Mouse (Mus musculus) heart, embryonic 16.5 days (tissue): Measurements from ENCODE around the gene Nploc4. TPM values are rescaled to one million over a fixed set of nuclear protein-coding genes. Genes with fewer than 3 reads are reported as not detected.
A peak's percentile ranks its signal among the peaks of the same experiment; 100 is the strongest.

Experiments used
- ATAC-seq: fragments of 200-750 bp; cut with Nextera tagmentation; replicated peaks from 2 replicates; pipeline ENCODE4 v1.8.0; 2017; ENCODE audit warnings: moderate number of reproducible peaks; ENCODE audit not compliant: insufficient read depth, low FRiP score; ENCODE audit errors: extremely low read depth
- H3K27ac ChIP-seq: fragments of 300-500 bp; sonication (generic); 2 replicates; pipeline ENCODE4 v1.5.1; 2014; ENCODE audit warnings: mild to moderate bottlenecking, low read length, control low read depth, moderate library complexity
- H3K27me3 ChIP-seq: fragments of 300-500 bp; sonication (generic); 2 replicates; pipeline ENCODE4 v1.6.1; 2014; ENCODE audit warnings: low read length, mixed read lengths; ENCODE audit not compliant: control insufficient read depth, insufficient read depth
- H3K36me3 ChIP-seq: fragments of 300-500 bp; sonication (generic); 2 replicates; pipeline ENCODE4 v1.6.1; 2014; ENCODE audit not compliant: control insufficient read depth, insufficient read depth
- H3K4me1 ChIP-seq: fragments of 300-500 bp; sonication (generic); 2 replicates; pipeline ENCODE4 v1.6.1; 2014; ENCODE audit warnings: low read length, mixed read lengths; ENCODE audit not compliant: control insufficient read depth, insufficient read depth
- H3K4me2 ChIP-seq: fragments of 300-500 bp; sonication (generic); 2 replicates; pipeline ENCODE4 v1.6.1; 2014; ENCODE audit warnings: low read depth, mild to moderate bottlenecking, control low read depth, low read length
- H3K4me3 ChIP-seq: fragments of 300-500 bp; sonication (generic); 2 replicates; pipeline ENCODE4 v1.5.1; 2014; ENCODE audit warnings: mild to moderate bottlenecking, control low read depth, low read length
- H3K9ac ChIP-seq: fragments of 300-500 bp; sonication (generic); 2 replicates; pipeline ENCODE4 v1.6.1; 2014; ENCODE audit warnings: low read length, control low read depth
- H3K9me3 ChIP-seq: fragments of 300-500 bp; sonication (generic); replicated peaks from 2 replicates; pipeline ENCODE4 v1.6.1; 2016; ENCODE audit warnings: low read length; ENCODE audit not compliant: control insufficient read depth
- WGBS: fragments of 180-500 bp; shearing (Covaris S2); extraction: QIAGEN DNeasy Blood & Tissue Kit; methylation state at CpG from one replicate; pipeline ENCODE4 v1.1.7; 2014; 5-methylcytosine and 5-hydroxymethylcytosine counted together
- polyA plus RNA-seq: library from polyadenylated mRNA; unstranded; fragments of >200 nt; fragmentation: Nextera tagmentation; extraction: Ambion mirVana; gene quantifications from 2 replicates; pipeline ENCODE4 v1.2.1, GENCODE M21; 2015

Gene Nploc4
- polyA plus RNA-seq, 1 experiment from 2014 or later, result 26.7 TPM

- Histone ChIP-seq H3K27ac (no peak overlapping the region), H3K36me3 (no peaks in the 10 kb centered on the region), H3K4me3 (no peak overlapping the region), H3K9ac (no peak overlapping the region), H3K9me3 (no peaks in the 10 kb centered on the region), H3K27me3 (no peaks in the 10 kb centered on the region), H3K4me2 (no peak overlapping the region), H3K4me1 (peaks cover 23% of the 10 kb centered on the region)
- 82% methylated on average over 5 of the region's 5 CpGs for WGBS
- ATAC-seq, result no peak
Measured at GRCm38 (mm10) chr11:120360755-120361154, 76.8 kb downstream of the Nploc4 start.

- ATAC-seq, result 0 out of 2 replicates have a peak, but pooled peaks have one; percentile 4
Measured at GRCm38 (mm10) chr11:120360062-120360461, 77.4 kb downstream of the Nploc4 start.

GRCm38 (mm10) chr11:120359391-120359790 lies 78.1 kb downstream of the Nploc4 start:
- Histone ChIP-seq H3K4me3 (no peak overlapping the region), H3K27me3 (no peaks in the 10 kb centered on the region), H3K9ac (no peak overlapping the region), H3K36me3 (no peaks in the 10 kb centered on the region), H3K27ac (no peak overlapping the region), H3K9me3 (no peaks in the 10 kb centered on the region), H3K4me2 (no peak overlapping the region), H3K4me1 (peaks cover 27% of the 10 kb centered on the region)
- ATAC-seq, result no peak
- WGBS, result 73% methylated on average over 6 of the region's 6 CpGs

More at GRCm38 (mm10) chr11:120360062-120360461, 77.4 kb downstream of the Nploc4 start:
- WGBS, result 32% methylated on average over 8 of the region's 8 CpGs
- no peaks in the 10 kb centered on the region for H3K9me3 ChIP-seq
- no peak overlapping the region for H3K9ac ChIP-seq
- H3K27ac ChIP-seq, result no peak overlapping the region
- no peaks in the 10 kb centered on the region for H3K36me3 ChIP-seq
- no peaks in the 10 kb centered on the region for H3K27me3 ChIP-seq
- H3K4me1 ChIP-seq, result peaks cover 25% of the 10 kb centered on the region
- no peak overlapping the region for H3K4me2 ChIP-seq
- no peak overlapping the region for H3K4me3 ChIP-seq

GRCm38 (mm10) chr11:120357791-120358401 lies 79.6 kb downstream of the Nploc4 start:
- WGBS, result 16% methylated on average over 10 of the region's 10 CpGs
- ATAC-seq, result peak; percentile 24; the same call in 1 of the 2 replicates
- Histone ChIP-seq H3K36me3 (no peaks in the 10 kb centered on the region), H3K27ac (peak overlapping the region; percentile 40), H3K9ac (peak overlapping the region; percentile 12; the same call in 1 of the 2 replicates), H3K4me1 (peaks cover 39% of the 10 kb centered on the region), H3K4me3 (no peak overlapping the region), H3K27me3 (no peaks in the 10 kb centered on the region), H3K4me2 (no peak overlapping the region; the same call in 1 of the 2 replicates), H3K9me3 (no peaks in the 10 kb centered on the region)

GRCm38 (mm10) chr11:120356900-120357299 lies 80.6 kb downstream of the Nploc4 start:
- ATAC-seq, result no peak
- no peak overlapping the region for H3K4me3 ChIP-seq
- no peak overlapping the region for H3K4me2 ChIP-seq
- no peak overlapping the region for H3K27ac ChIP-seq
- H3K36me3 ChIP-seq, result no peaks in the 10 kb centered on the region
- H3K9me3 ChIP-seq, result no peaks in the 10 kb centered on the region
- peaks cover 48% of the 10 kb centered on the region for H3K4me1 ChIP-seq
- no peak overlapping the region for H3K9ac ChIP-seq
- no peaks in the 10 kb centered on the region for H3K27me3 ChIP-seq
- 90% methylated on average over 4 of the region's 4 CpGs for WGBS

- WGBS, result 78% methylated on average over 15 of the region's 15 CpGs
- H3K27me3 ChIP-seq, result no peaks in the 10 kb centered on the region
- no peaks in the 10 kb centered on the region for H3K36me3 ChIP-seq
- no peak overlapping the region for H3K27ac ChIP-seq
- no peak overlapping the region for H3K4me3 ChIP-seq
- H3K9ac ChIP-seq, result no peak overlapping the region
- H3K4me2 ChIP-seq, result no peak overlapping the region
- H3K9me3 ChIP-seq, result no peaks in the 10 kb centered on the region
- peaks cover 53% of the 10 kb centered on the region for H3K4me1 ChIP-seq
- ATAC-seq, result no peak
Measured at GRCm38 (mm10) chr11:120356319-120356840, 81.1 kb downstream of the Nploc4 start.

GRCm38 (mm10) chr11:120355277-120356039 lies 82.0 kb downstream of the Nploc4 start:
- no peaks in the 10 kb centered on the region for H3K27me3 ChIP-seq
- H3K27ac ChIP-seq, result peak overlapping the region; percentile 56
- no peak overlapping the region for H3K4me3 ChIP-seq
- H3K9ac ChIP-seq, result no peak overlapping the region
- ATAC-seq, result no peak
- no peaks in the 10 kb centered on the region for H3K9me3 ChIP-seq
- 46% methylated on average over 5 of the region's 5 CpGs for WGBS
- peaks cover 60% of the 10 kb centered on the region for H3K4me1 ChIP-seq
- H3K4me2 ChIP-seq, result no peak overlapping the region
- H3K36me3 ChIP-seq, result no peaks in the 10 kb centered on the region

GRCm38 (mm10) chr11:120354304-120355276 lies 82.9 kb downstream of the Nploc4 start:
- Histone ChIP-seq H3K4me3 (no peak overlapping the region), H3K9ac (no peak overlapping the region), H3K27me3 (no peaks in the 10 kb centered on the region), H3K4me2 (no peak overlapping the region), H3K4me1 (peaks cover 56% of the 10 kb centered on the region), H3K36me3 (no peaks in the 10 kb centered on the region), H3K9me3 (no peaks in the 10 kb centered on the region), H3K27ac (peak overlapping the region; percentile 56)
- ATAC-seq, result no peak
- 79% methylated on average over 17 of the region's 17 CpGs for WGBS
